Mouse (Mus musculus) central nervous system, embryonic 14 days (tissue): ENCODE results near the gene Slc37a4. TPM values are rescaled to one million over a fixed set of nuclear protein-coding genes. Genes with fewer than 3 reads are reported as not detected.

ENCODE experiments used
- polyA plus RNA-seq: library from polyadenylated mRNA; depleted of rRNA; stranded (reverse); fragments of >200 nt; gene quantifications from 2 replicates; pipeline ENCODE4 v1.2.3, GENCODE M21; 2012; rRNA removed

Slc37a4 gene
- 48.9 and 50.0 TPM in 2 replicates for polyA plus RNA-seq

GRCm38 (mm10) chr9:44396684-44397411, at the start of gene Slc37a4:
Slc37a4 (plus strand) TSS chr9:44396852.

GRCm38 (mm10) chr9:44361190-44361917, 35.3 kb upstream of the Slc37a4 start, which contains the start of gene Vps11:
Vps11 (minus strand) TSS chr9:44361670.

DNA sequence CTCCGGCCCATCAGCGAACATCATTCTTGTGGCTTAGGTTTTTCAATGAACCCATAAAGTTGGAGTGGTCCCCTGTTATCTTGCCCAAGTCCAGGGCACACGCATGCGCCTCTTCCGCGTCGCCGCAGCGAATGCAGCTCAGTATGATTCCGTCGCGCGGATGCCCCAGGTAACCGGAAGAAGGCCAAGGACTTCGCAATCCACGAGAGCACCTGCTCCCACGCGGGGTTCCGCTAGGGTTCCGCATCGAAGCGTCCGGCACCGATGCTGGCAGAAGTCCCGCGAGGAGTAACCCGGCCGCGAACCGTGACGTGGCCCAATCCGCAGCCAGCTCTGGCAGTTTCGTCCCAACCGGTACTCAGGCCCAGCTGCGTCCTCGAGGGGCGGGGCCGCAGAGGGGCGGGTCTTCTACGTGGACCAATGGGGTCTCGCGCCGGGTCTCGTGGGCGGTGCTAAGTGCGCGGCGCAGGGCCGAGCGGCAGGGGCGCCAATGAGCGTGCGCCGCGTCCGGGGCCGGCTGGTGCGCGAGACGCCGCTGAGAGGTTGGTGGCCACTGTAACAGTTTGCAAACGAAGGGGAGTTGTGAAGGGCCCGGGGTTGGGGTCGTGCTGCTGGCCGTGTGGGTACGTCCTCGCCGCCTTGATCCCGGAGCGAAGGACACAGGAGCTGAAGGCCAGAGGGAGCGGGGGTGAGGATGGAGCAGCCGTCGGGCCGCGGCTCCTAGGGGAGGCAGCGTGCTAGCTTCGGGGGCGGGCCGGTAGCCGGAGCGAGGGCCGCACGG, 17.4 kb upstream of the Slc37a4 start, which contains the start of gene Hyou1:
TSS of gene Hyou1 (plus strand) at position 437 of the 781 bp plus-strand sequence.

GRCm38 (mm10) chr9:44406906-44407751, 10.5 kb downstream of the Slc37a4 start, which contains the start of the genes Rps25 and Trappc4:
Rps25 (plus strand) TSS chr9:44407139.
Trappc4 (minus strand) TSS chr9:44407600.

DNA sequence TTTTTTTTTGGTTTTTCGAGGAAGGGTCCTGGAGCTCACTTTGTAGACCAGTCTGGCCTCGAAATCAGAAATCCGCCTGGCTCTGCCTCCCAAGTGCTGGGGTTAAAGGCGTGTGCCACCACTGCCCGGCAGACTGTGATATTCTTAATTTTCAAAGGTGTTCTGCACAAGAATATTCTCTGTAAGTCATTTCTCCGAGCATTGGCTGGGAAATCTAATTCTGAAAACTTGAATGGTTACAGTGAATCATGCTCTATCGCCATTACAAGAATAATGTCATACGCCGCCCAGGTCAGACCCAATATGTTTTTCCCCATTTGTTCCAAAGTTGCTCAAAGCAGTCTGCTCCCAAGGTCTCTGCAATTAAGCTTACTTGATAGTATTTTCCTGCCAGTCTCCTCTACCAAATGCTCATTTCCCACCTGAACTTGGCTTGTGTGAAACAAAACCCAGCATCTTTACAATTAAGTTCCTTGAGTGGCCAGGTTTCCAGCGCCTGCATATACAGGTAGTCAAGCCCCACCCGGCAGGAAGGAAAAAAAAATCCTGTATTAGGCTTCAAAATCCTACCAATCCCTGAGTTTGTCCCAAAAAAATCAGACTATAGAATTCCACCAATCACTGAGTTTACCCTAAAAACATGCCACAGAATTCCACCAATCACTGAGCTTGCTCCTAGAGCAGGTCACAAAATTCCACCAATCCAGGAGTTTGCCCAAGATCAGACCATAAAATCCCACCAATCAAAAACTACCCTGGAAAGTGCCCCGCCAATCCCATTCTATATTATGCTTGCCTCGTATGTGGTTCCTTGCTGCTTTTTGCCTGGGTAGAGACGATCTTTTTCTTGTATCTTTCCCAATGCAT, 22.1 kb downstream of the Slc37a4 start, which contains the start of gene Ccdc84:
TSS of gene Ccdc84 (minus strand) at position 51 of the 867 bp plus-strand sequence.

DNA sequence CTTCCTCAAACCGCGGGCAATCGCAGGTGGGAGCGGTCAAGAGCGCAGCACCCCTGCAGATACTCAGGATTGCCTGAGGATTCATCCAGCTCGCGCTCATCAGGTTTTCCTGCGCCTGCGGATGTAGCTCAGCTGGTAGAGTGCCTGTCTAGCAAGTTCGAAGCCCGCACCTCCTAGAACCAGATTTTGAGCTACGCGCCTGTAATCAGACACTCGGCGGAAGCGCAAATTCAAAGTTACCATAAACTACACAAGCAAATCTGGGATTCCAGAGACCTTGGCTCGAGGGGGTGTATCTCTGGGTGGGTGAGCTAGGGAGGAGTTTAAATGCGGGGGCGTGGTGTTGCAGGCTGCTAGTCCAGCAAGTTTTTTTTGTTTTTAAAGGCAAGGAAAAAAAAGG, 44.3 kb downstream of the Slc37a4 start, which contains the start of gene Foxr1:
TSS of gene Foxr1 (minus strand) at position 176 of the 400 bp plus-strand sequence.

Other genes with a start within 250 kb of the Slc37a4 start
- 22.4 and 23.4 TPM in 2 replicates for gene Cbl, start 162.8 kb upstream of the Slc37a4 start, polyA plus RNA-seq
- 0.07 and 0.13 TPM in 2 replicates for gene Ccdc153, start 156.2 kb upstream of the Slc37a4 start, polyA plus RNA-seq
- 0.74 and 0.75 TPM in 2 replicates for gene Pdzd3, start 145.4 kb upstream of the Slc37a4 start, polyA plus RNA-seq
- gene Nlrx1, start 128.3 kb upstream of the Slc37a4 start, polyA plus RNA-seq, result 4.3 and 4.6 TPM in 2 replicates
- gene Abcg4, start 108.2 kb upstream of the Slc37a4 start, polyA plus RNA-seq, result 52.4 and 58.7 TPM in 2 replicates
- gene Hinfp, start 91.2 kb upstream of the Slc37a4 start, polyA plus RNA-seq, result 43.3 and 49.9 TPM in 2 replicates
- 47.2 and 53.2 TPM in 2 replicates for gene C2cd2l, start 76.6 kb upstream of the Slc37a4 start, polyA plus RNA-seq
- gene Dpagt1, start 70.8 kb upstream of the Slc37a4 start, polyA plus RNA-seq, result 38.7 and 39.4 TPM in 2 replicates
- gene H2afx, start 62.2 kb upstream of the Slc37a4 start, polyA plus RNA-seq, result 197 and 236 TPM in 2 replicates
- 50.4 and 50.6 TPM in 2 replicates for gene Hmbs, start 52.6 kb upstream of the Slc37a4 start, polyA plus RNA-seq
- gene Vps11, start 35.2 kb upstream of the Slc37a4 start, polyA plus RNA-seq, result 36.0 and 37.5 TPM in 2 replicates
- 47.0 and 53.6 TPM in 2 replicates for gene Hyou1, start 17.4 kb upstream of the Slc37a4 start, polyA plus RNA-seq
- 705 and 780 TPM in 2 replicates for gene Rps25, start 10.3 kb downstream of the Slc37a4 start, polyA plus RNA-seq
- 169 and 183 TPM in 2 replicates for gene Trappc4, start 10.7 kb downstream of the Slc37a4 start, polyA plus RNA-seq
- gene Ccdc84, start 21.7 kb downstream of the Slc37a4 start, polyA plus RNA-seq, result 57.4 and 62.5 TPM in 2 replicates
- not detected in 2 replicates for gene Foxr1, start 44.3 kb downstream of the Slc37a4 start, polyA plus RNA-seq
- gene Upk2, start 58.1 kb downstream of the Slc37a4 start, polyA plus RNA-seq, result 0.43 TPM in 1 of 2 replicates, not detected in the other
- 18.8 and 23.9 TPM in 2 replicates for gene Bcl9l, start 86.0 kb downstream of the Slc37a4 start, polyA plus RNA-seq
- gene Cxcr5, start 165.0 kb downstream of the Slc37a4 start, polyA plus RNA-seq, result 0.04 TPM in 2 replicates
- 49.3 and 55.0 TPM in 2 replicates for gene Ddx6, start 208.0 kb downstream of the Slc37a4 start, polyA plus RNA-seq